Mouse (Mus musculus): ENCODE data around the gene Dhcr24. TPM values are rescaled to one million over a fixed set of nuclear protein-coding genes. Genes with fewer than 3 reads are reported as not detected.

Gene Dhcr24
- polyA plus RNA-seq, 1 experiment: 86.9 TPM

DNA sequence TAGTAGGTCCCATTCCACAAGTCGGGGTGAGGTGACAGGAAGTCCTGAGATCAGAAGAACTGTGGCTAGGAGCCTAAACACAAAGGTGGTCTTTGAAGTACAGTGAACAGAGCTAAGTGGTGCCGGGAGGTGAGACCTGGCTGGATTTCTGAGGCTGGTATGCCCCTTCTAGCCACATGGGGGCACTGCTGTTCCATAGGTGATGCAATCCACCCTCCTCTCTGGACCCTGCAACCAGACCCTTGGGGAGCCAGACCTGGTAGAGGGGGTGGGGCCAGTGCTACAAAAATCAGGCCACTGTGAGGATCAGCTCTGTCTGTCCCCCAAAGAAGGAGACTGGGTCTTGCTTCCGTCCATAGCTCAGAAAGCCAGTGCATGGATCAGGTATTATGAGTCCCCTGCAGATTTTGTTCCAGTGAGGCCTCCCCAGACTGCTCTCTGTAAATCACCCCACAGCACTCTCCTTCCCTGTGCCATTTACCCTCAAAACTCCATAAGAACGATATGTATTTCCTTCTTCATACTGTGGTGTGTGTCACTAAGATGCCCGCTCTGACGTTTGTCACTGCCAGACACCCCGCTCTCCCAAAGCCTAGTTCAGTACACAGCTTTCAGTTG is 53.5 kb downstream of the Dhcr24 start:
- TF ChIP-seq GATA1 (IDR thresholded peaks at IDR 0.05; ENCODE audit: low read length): no peak

DNA sequence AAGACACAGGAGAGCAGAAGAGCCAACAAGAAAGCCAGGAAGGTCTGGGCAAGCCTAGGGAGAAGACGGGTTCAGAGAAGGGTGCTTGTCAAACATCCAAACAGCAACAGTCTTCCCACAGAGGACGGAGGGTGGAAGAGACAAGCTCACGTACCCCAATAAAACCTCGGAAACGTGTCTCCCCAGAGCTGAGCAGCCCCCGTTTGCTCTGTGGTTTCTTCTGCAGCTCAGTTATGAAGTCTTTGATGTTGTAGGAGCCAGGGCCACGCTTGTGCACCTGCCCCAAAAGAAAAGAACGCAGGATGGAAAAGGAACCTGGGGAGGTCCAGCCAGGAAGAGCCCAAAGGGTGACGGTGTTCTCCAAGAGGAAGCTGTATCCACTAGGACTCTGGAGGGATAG is 54.0 kb downstream of the Dhcr24 start:
- no peak for TF ChIP-seq GATA1 (IDR thresholded peaks at IDR 0.05; ENCODE audit: low read length)

GRCm38 (mm10) chr4:106615637-106616036 is 54.8 kb downstream of the Dhcr24 start:
- no peak for TF ChIP-seq GATA1 (IDR thresholded peaks at IDR 0.05; ENCODE audit: low read length)

- TF ChIP-seq GATA1 (IDR thresholded peaks at IDR 0.05; ENCODE audit: low read length): no peak
These were observed 56.2 kb downstream of the Dhcr24 start, which contains the start of gene Lexm for GRCm38 (mm10) chr4:106617056-106617455. Gene Lexm, minus strand, starts transcription at chr4:106617241.

- no peak for TF ChIP-seq GATA1 (IDR thresholded peaks at IDR 0.05; ENCODE audit: low read length)
These were observed 58.1 kb downstream of the Dhcr24 start for GRCm38 (mm10) chr4:106618898-106619297.

GRCm38 (mm10) chr4:106621428-106621827 is 60.6 kb downstream of the Dhcr24 start:
- no peak for TF ChIP-seq GATA1 (IDR thresholded peaks at IDR 0.05; ENCODE audit: low read length)

- no peak for TF ChIP-seq GATA1 (IDR thresholded peaks at IDR 0.05; ENCODE audit: low read length)
These were observed 61.2 kb downstream of the Dhcr24 start, which contains the start of gene Ttc22 for GRCm38 (mm10) chr4:106622030-106622493. Gene Ttc22, plus strand, starts transcription at chr4:106622432.

DNA sequence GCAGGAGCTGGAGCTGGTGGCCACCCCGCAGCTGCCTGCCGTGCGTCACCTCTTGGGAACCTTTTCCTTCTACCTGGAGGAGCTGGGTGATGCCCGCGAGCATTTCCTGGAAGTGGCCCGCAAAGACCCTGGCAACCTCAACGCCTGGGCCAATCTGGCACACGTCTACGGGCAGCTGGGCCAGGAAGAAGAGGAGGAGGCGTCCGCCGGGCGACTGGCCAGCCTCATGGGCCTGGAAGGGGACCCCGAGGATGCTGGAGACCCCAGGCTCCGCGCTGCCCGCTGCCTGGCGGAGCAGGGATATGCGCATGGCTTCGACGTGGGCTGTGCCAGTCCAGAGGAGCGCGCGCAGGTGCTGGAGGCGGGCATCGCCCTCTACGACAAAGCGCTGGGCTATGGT is 61.9 kb downstream of the Dhcr24 start:
- no peak for TF ChIP-seq GATA1 (IDR thresholded peaks at IDR 0.05; ENCODE audit: low read length)

- no peak for TF ChIP-seq GATA1 (IDR thresholded peaks at IDR 0.05; ENCODE audit: low read length)
These were observed 63.4 kb downstream of the Dhcr24 start for GRCm38 (mm10) chr4:106624271-106624670.

DNA sequence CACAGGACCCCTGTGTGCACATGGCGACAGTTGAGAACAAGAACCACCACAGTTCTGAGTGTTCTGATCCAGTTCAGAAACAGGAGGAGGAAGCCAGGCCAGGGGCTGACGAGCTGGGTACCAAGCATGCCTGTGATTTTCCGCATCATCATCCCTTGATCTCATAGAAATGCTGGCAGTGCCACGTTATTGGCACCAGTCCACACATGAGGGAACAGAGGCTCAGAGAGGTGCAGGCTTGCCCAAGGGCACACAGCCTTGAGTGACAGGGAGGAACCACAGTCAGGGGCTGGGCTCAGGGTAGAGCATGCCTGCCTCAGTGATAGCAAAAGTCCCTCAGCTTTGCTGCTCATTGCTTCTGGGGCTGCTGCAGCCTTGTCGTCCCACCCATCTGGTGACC is 67.0 kb downstream of the Dhcr24 start:
- TF ChIP-seq GATA1 (IDR thresholded peaks at IDR 0.05; ENCODE audit: low read length): no peak

- no peak for TF ChIP-seq GATA1 (IDR thresholded peaks at IDR 0.05; ENCODE audit: low read length)
These were observed 68.0 kb downstream of the Dhcr24 start for GRCm38 (mm10) chr4:106628650-106629360.

- TF ChIP-seq GATA1 (IDR thresholded peaks at IDR 0.05; ENCODE audit: low read length): no peak
These were observed 68.5 kb downstream of the Dhcr24 start for GRCm38 (mm10) chr4:106629374-106629773.

DNA sequence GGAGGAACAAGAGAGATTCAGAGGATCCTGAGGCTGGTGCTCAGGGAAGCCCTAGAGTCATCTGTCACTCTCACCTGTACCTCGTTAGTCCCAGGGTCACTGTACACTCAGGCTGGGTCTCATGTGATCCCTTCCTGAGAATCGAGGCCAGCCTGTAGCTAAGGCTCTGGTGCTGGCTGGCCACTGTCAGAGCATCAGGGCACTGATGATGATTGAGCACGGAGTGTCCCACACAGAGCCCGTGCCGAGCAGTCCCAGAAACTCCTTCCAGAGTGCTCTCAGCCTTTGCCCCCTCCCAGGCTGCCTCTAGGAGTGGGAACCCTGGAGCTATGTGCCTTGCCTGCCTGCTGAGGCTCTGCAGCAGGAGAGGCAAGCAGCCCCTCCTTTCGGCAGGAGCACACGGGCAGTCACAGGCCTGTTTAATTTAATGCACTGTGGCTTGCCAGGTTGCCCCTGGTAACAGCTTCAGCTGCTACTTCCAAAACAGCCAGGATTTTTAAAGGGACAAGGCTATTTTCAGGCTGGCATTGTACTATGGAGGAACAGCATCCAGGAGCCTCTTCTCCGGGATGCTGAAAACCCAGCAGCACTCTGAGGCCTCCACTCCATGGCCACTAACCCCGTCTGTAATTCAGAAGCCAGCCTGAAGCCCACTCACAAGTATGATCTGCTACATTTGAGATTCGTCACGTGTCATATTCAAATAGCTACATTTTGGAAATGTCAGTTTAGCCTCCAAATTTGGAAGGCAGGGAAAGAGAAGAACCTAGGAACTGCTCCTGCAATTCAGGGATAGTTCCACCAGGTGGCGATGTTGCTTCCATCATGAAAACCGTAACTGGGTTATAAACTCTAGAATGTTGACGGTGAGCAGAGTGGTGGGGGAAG is 69.7 kb downstream of the Dhcr24 start:
- no peak for TF ChIP-seq GATA1 (IDR thresholded peaks at IDR 0.05; ENCODE audit: low read length)

GRCm38 (mm10) chr4:106632313-106632712 is 71.5 kb downstream of the Dhcr24 start:
- no peak for TF ChIP-seq GATA1 (IDR thresholded peaks at IDR 0.05; ENCODE audit: low read length)

DNA sequence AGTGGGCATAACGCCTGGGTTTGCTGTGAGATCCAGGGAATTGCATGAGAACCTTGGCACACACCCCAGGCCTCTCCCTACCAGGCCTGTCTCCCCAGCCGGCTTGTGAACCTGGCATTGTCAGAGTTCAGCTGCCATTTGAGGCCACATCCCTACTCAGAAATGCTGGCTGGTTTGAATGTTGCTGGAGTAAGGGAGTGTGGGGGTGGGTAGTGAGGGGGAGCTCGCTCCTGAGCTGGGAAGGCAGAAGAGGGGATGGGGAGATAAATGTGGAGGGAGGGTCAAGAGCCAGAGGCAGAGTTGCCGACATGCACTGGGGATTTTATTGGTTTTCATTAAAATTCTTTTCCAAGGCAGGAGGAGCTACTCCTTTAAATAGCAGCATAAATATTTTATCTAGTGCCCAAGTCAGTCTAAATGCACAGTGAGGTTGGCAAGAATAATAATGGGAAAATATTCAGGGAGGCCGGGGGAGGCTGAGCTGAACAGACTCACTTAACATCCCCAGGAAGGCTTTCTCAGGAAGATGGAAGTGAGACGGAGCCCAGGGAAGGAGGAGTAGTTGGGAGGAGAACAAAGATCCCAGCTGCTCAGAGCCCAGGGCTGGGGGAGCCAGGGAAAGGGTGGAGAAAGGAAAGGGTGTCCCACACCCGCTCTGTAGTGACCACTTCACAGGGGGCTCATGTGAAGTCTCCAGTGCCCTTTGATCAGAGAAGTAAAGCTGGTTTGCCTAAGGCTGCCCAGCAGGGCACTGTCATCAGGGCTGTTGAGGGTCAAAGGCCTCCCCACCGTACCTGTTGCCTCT is 72.6 kb downstream of the Dhcr24 start:
- no peak for TF ChIP-seq GATA1 (IDR thresholded peaks at IDR 0.05; ENCODE audit: low read length)
